Mouse (Mus musculus): ENCODE measurements at regions not wholly inside any gene's neighbourhood (a gene's known extent, or its start where the extent isn't known, plus 50 kb on each side); places are given as distances from the start of the nearest gene placed in this dataset.
"Not testable (repeated sequence)": the region's sequence is repeated elsewhere in the genome, so short reads cannot be mapped to it uniquely, and the experiment has no call there.

- no peak for DNase-seq
These were observed 214.4 kb downstream of the Trim29 start for GRCm38 (mm10) chr9:43524947-43525565.

GRCm38 (mm10) chr9:43532187-43532586 is 211.6 kb upstream of the Nectin1 start:
- DNase-seq = no peak

- no peak for DNase-seq
These were observed 207.8 kb upstream of the Nectin1 start for GRCm38 (mm10) chr9:43535967-43536366.

- DNase-seq = no peak
These were observed 206.7 kb upstream of the Nectin1 start for GRCm38 (mm10) chr9:43537121-43537520.

GRCm38 (mm10) chr9:43540131-43540530 is 203.7 kb upstream of the Nectin1 start:
- DNase-seq = no peak

- peak; percentile 64 to 75 for DNase-seq
These were observed 202.6 kb upstream of the Nectin1 start for GRCm38 (mm10) chr9:43541234-43541633.

GRCm38 (mm10) chr9:43542077-43542654 is 201.6 kb upstream of the Nectin1 start:
- no peak for DNase-seq

GRCm38 (mm10) chr9:43545081-43545565 is 198.7 kb upstream of the Nectin1 start:
- DNase-seq = no peak

GRCm38 (mm10) chr9:43548883-43549282 is 194.9 kb upstream of the Nectin1 start:
- no peak for DNase-seq

GRCm38 (mm10) chr9:43549293-43549692 is 194.5 kb upstream of the Nectin1 start:
- DNase-seq = no peak

GRCm38 (mm10) chr9:43552758-43553157 is 191.0 kb upstream of the Nectin1 start:
- DNase-seq = not testable (repeated sequence)

GRCm38 (mm10) chr9:43562016-43562415 is 181.8 kb upstream of the Nectin1 start:
- no peak for DNase-seq

GRCm38 (mm10) chr9:43564239-43564906 is 179.4 kb upstream of the Nectin1 start:
- no peak for DNase-seq

GRCm38 (mm10) chr9:43568851-43569250 is 174.9 kb upstream of the Nectin1 start:
- DNase-seq = no peak

- no peak for DNase-seq
These were observed 172.7 kb upstream of the Nectin1 start for GRCm38 (mm10) chr9:43571086-43571485.

- no peak for DNase-seq
These were observed 168.1 kb upstream of the Nectin1 start for GRCm38 (mm10) chr9:43575659-43576058.

- no peak for DNase-seq
These were observed 163.1 kb upstream of the Nectin1 start for GRCm38 (mm10) chr9:43580653-43581052.

- DNase-seq = no peak
These were observed 158.2 kb upstream of the Nectin1 start for GRCm38 (mm10) chr9:43585616-43586015.

GRCm38 (mm10) chr9:43593236-43593635 is 150.5 kb upstream of the Nectin1 start:
- no peak for DNase-seq

GRCm38 (mm10) chr9:43594814-43595213 is 149.0 kb upstream of the Nectin1 start:
- no peak for DNase-seq

GRCm38 (mm10) chr9:43595461-43595860 is 148.3 kb upstream of the Nectin1 start:
- DNase-seq = no peak

GRCm38 (mm10) chr9:43600396-43600795 is 143.4 kb upstream of the Nectin1 start:
- no peak for DNase-seq

- no peak for DNase-seq
These were observed 126.2 kb upstream of the Nectin1 start for GRCm38 (mm10) chr9:43617632-43618031.

- DNase-seq = no peak
These were observed 116.2 kb upstream of the Nectin1 start for GRCm38 (mm10) chr9:43627558-43627957.

Data from kidney, adult 8-10 months (tissue).